Mouse (Mus musculus) heart, embryonic 13.5 days (tissue): ENCODE measurements around the gene Dph5. TPM values are rescaled to one million over a fixed set of nuclear protein-coding genes. Genes with fewer than 3 reads are reported as not detected.

Experiments
- ATAC-seq: fragments of 200-750 bp; cut with Nextera tagmentation; 2 replicates; pipeline ENCODE4 v1.8.0; 2017; ENCODE audit warnings: moderate TSS enrichment; ENCODE audit not compliant: insufficient number of reproducible peaks, low FRiP score, low TSS enrichment; ENCODE audit errors: extremely low read depth
- H3K27ac ChIP-seq: fragments of 300-500 bp; sonication (generic); replicated peaks from 2 replicates; pipeline ENCODE4 v1.5.1; 2015; ENCODE audit warnings: moderate library complexity, mild to moderate bottlenecking, inconsistent platforms
- H3K27me3 ChIP-seq: fragments of 300-500 bp; sonication (generic); replicated peaks from 2 replicates; pipeline ENCODE4 v1.6.1; 2015; ENCODE audit warnings: mild to moderate bottlenecking, inconsistent platforms
- H3K36me3 ChIP-seq: fragments of 300-500 bp; sonication (generic); 2 replicates; pipeline ENCODE4 v1.6.1; 2015; ENCODE audit warnings: mild to moderate bottlenecking, inconsistent platforms
- H3K4me1 ChIP-seq: fragments of 300-500 bp; sonication (generic); 2 replicates; pipeline ENCODE4 v1.6.1; 2015; ENCODE audit warnings: inconsistent platforms
- H3K4me2 ChIP-seq: fragments of 300-500 bp; sonication (generic); 2 replicates; pipeline ENCODE4 v1.6.1; 2015; ENCODE audit warnings: inconsistent platforms, mild to moderate bottlenecking, moderate library complexity
- H3K4me3 ChIP-seq: fragments of 300-500 bp; sonication (generic); 2 replicates; pipeline ENCODE4 v1.5.1; 2015; ENCODE audit warnings: moderate library complexity, mild to moderate bottlenecking, inconsistent platforms
- H3K9ac ChIP-seq: fragments of 300-500 bp; sonication (generic); 2 replicates; pipeline ENCODE4 v1.6.1; 2015; ENCODE audit warnings: inconsistent platforms, mild to moderate bottlenecking, moderate library complexity
- H3K9me3 ChIP-seq: fragments of 300-500 bp; sonication (generic); 2 replicates; pipeline ENCODE4 v1.6.1; 2016; ENCODE audit warnings: inconsistent platforms
- WGBS: fragments of 180-500 bp; shearing (Covaris S2); methylation state at CpG from one replicate; pipeline ENCODE4 v1.1.7; 2015; ENCODE audit warnings: mixed read lengths; 5-methylcytosine and 5-hydroxymethylcytosine counted together
- polyA plus RNA-seq: library from polyadenylated mRNA; unstranded; fragments of >200 nt; fragmentation: Nextera tagmentation; extraction: Ambion mirVana; gene quantifications from 2 replicates; pipeline ENCODE4 v1.2.1, GENCODE M21; 2015

Gene Dph5
- polyA plus RNA-seq, 1 experiment from 2014 or later, result 17.5 TPM

DNA sequence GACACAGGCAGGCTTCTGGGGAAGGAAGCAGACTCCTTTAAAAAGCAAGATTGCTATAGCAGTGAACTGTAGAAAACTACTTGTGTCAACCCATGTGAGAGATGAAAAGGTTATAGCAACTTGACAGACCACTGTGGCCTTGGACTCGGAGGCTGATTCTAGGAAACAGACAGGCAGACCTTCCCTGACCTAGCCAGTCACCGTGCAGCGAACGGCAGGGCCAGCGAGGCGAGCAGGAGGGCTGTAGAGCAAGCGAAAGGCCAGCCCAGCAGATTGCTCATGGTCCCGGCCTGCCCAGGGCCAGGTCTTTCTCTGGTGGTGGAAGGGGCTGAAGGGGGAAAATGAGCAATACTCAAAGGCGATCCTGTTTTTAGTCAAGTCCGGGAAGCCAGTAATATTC, 50.2 kb downstream of the Dph5 start:
- Histone ChIP-seq H3K4me1 (no peaks in the 10 kb centered on the region), H3K4me2 (no peak overlapping the region), H3K9me3 (no peaks in the 10 kb centered on the region), H3K4me3 (no peak overlapping the region), H3K36me3 (peaks cover 47% of the 10 kb centered on the region), H3K27ac (no peak overlapping the region), H3K27me3 (no peaks in the 10 kb centered on the region), H3K9ac (no peak overlapping the region)
- 75% methylated on average over 10 of the region's 10 CpGs for WGBS
- no peak for ATAC-seq

DNA sequence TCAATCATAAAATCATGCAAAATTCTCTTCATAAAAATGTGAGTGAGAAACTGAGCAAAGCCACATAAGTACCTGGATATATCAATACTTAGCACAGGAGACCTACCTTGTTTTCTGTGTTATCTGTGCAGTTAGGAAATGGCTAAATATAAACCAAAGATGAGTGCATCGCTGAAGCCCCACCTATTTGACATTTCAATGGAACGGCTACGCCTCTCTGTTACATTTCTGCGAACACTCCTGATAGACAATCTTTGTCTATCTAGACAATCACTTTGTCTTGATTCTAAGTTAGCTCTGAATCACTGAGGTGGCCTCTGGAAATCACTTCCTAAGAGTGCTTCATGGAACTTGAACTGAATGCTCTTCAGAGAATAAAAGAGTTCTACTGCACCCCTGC, 52.9 kb downstream of the Dph5 start:
- 74% methylated on average over 4 of the region's 4 CpGs for WGBS
- Histone ChIP-seq H3K9ac (no peak overlapping the region), H3K4me3 (no peak overlapping the region), H3K36me3 (peaks cover 64% of the 10 kb centered on the region), H3K9me3 (no peaks in the 10 kb centered on the region), H3K4me1 (no peaks in the 10 kb centered on the region), H3K27ac (no peak overlapping the region), H3K4me2 (no peak overlapping the region), H3K27me3 (no peaks in the 10 kb centered on the region)
- ATAC-seq, result no peak

- Histone ChIP-seq H3K4me1 (no peaks in the 10 kb centered on the region), H3K27ac (no peak overlapping the region), H3K4me3 (no peak overlapping the region), H3K27me3 (no peaks in the 10 kb centered on the region), H3K4me2 (no peak overlapping the region), H3K9me3 (no peaks in the 10 kb centered on the region), H3K9ac (no peak overlapping the region), H3K36me3 (peaks cover 69% of the 10 kb centered on the region)
- no peak for ATAC-seq
- WGBS, result 87% methylated on average over 8 of the region's 8 CpGs
Measured at GRCm38 (mm10) chr3:115941464-115941863, 53.8 kb downstream of the Dph5 start.

- Histone ChIP-seq H3K36me3 (peaks cover 60% of the 10 kb centered on the region), H3K4me1 (no peaks in the 10 kb centered on the region), H3K9me3 (no peaks in the 10 kb centered on the region), H3K9ac (no peak overlapping the region), H3K4me3 (no peak overlapping the region), H3K27me3 (no peaks in the 10 kb centered on the region), H3K27ac (no peak overlapping the region), H3K4me2 (no peak overlapping the region)
- 87% methylated on average over 6 of the region's 6 CpGs for WGBS
- ATAC-seq, result no peak
Measured at GRCm38 (mm10) chr3:115944376-115944775, 56.7 kb downstream of the Dph5 start.

GRCm38 (mm10) chr3:115946272-115946671, 58.6 kb downstream of the Dph5 start:
- 89% methylated on average over 8 of the region's 8 CpGs for WGBS

DNA sequence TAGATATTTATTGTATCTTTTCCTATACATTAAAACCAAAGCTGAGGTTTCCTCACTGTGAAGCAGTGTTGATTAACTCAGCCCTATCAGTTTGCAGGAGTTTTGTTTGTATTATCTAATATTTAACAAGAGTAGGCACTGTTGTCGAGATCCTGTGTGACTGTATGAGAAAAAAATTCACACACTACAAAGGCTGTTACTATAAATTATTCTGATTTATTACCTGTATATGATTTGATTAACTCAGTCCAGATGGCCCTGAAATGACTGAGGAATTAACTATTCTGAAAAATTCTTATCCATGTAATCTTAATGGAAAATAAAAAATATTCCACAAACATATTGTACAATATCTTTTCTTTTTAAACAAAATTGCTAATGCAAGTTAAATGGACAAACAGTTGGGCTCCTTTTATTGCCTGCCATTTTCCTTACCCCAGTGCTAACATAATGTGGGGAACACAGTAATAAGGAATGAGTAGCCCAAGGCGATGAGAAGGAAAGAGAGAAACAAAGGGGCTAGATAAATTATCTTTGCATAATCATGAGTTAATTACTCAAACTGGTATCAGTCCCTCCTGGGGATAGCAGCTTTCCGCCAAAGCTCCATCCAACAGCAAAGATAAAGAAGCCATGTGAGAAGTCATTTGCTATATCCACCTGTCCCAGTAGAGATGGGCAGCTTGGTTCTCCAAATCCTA, 61.7 kb downstream of the Dph5 start:
- Histone ChIP-seq H3K27me3 (no peaks in the 10 kb centered on the region), H3K9me3 (no peaks in the 10 kb centered on the region), H3K9ac (no peak overlapping the region), H3K27ac (no peak overlapping the region), H3K36me3 (peaks cover 64% of the 10 kb centered on the region), H3K4me2 (no peak overlapping the region), H3K4me3 (no peak overlapping the region), H3K4me1 (peaks cover 8% of the 10 kb centered on the region; the same call in 1 of the 2 replicates)
- 75% methylated on average over 3 of the region's 3 CpGs for WGBS
- no peak for ATAC-seq

More at GRCm38 (mm10) chr3:115946272-115946671, 58.6 kb downstream of the Dph5 start:
- peaks cover 67% of the 10 kb centered on the region for H3K36me3 ChIP-seq
- 0 out of 2 replicates have a peak, but pooled peaks cover 1% of the 10 kb centered on the region for H3K4me1 ChIP-seq
- H3K27me3 ChIP-seq, result no peaks in the 10 kb centered on the region
- no peak overlapping the region for H3K27ac ChIP-seq
- H3K4me3 ChIP-seq, result no peak overlapping the region
- no peak for ATAC-seq
- no peak overlapping the region for H3K9ac ChIP-seq
- H3K9me3 ChIP-seq, result no peaks in the 10 kb centered on the region
- no peak overlapping the region for H3K4me2 ChIP-seq

- Histone ChIP-seq H3K27ac (no peak overlapping the region), H3K9ac (no peak overlapping the region), H3K36me3 (peaks cover 59% of the 10 kb centered on the region), H3K4me1 (peaks cover 8% of the 10 kb centered on the region; the same call in 1 of the 2 replicates), H3K9me3 (no peaks in the 10 kb centered on the region), H3K4me2 (no peak overlapping the region), H3K27me3 (no peaks in the 10 kb centered on the region), H3K4me3 (no peak overlapping the region)
- no peak for ATAC-seq
- WGBS, result 81% methylated on average over 6 of the region's 6 CpGs
Measured at GRCm38 (mm10) chr3:115949921-115950877, 62.6 kb downstream of the Dph5 start.

DNA sequence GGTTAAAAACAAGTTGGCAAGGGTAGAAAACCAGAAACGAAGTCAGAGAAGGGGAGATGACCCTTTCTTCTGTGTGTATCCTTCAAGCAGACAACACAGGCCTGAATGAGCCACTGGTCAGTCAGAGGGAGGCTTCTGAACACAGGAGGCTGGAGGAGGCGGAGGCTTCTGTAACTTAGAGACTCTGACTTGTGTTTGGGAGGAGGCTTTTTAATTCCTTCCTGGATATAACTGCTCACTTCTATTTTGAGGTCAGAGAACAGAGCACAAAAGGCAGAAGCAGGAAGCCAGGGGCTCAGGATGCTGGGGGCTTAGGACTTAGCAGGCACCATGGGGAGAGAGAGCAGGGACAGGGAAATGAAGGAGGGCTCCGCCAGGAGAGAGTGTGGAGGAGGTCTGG, 63.6 kb downstream of the Dph5 start:
- no peak for ATAC-seq
- H3K4me3 ChIP-seq, result no peak overlapping the region
- 0 out of 2 replicates have a peak overlapping the region, but pooled peaks have one; percentile 24 for H3K9ac ChIP-seq
- no peak overlapping the region for H3K4me2 ChIP-seq
- H3K27me3 ChIP-seq, result no peaks in the 10 kb centered on the region
- H3K36me3 ChIP-seq, result peaks cover 63% of the 10 kb centered on the region
- 78% methylated on average over 3 of the region's 3 CpGs for WGBS
- H3K4me1 ChIP-seq, result peaks cover 8% of the 10 kb centered on the region; the same call in 1 of the 2 replicates
- H3K27ac ChIP-seq, result no peak overlapping the region
- no peaks in the 10 kb centered on the region for H3K9me3 ChIP-seq

DNA sequence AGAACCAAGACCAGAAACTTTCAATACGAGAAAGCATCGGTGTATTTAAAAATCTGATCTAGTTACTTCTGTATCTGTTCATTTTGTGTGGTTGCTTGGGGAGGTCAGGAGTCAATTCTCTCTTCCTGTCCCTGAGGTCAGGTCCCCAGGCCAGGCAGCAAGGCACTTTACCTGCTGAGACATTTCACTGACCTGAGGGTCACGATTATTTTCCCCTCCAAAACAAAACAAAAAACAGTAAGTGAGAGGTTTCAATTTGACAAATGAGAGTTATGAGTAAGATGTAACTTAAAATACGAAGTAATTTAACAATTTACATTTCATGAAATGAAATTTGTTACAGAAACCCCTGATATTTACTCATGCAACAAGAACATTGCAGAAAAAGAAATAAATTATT, 64.7 kb downstream of the Dph5 start:
- Histone ChIP-seq H3K9ac (no peak overlapping the region), H3K36me3 (peaks cover 65% of the 10 kb centered on the region), H3K27ac (no peak overlapping the region), H3K4me1 (peaks cover 8% of the 10 kb centered on the region; the same call in 1 of the 2 replicates), H3K27me3 (no peaks in the 10 kb centered on the region), H3K9me3 (no peaks in the 10 kb centered on the region), H3K4me2 (no peak overlapping the region), H3K4me3 (no peak overlapping the region)
- no peak for ATAC-seq
- 88% methylated on average over 4 of the region's 4 CpGs for WGBS

GRCm38 (mm10) chr3:115953088-115953487, 65.5 kb downstream of the Dph5 start:
- peaks cover 73% of the 10 kb centered on the region for H3K36me3 ChIP-seq
- H3K27ac ChIP-seq, result no peak overlapping the region
- no peaks in the 10 kb centered on the region for H3K27me3 ChIP-seq
- no peak overlapping the region for H3K4me2 ChIP-seq
- H3K9me3 ChIP-seq, result no peaks in the 10 kb centered on the region
- peaks cover 8% of the 10 kb centered on the region; the same call in 1 of the 2 replicates for H3K4me1 ChIP-seq
- 68% methylated on average over 3 of the region's 3 CpGs for WGBS
- no peak overlapping the region for H3K9ac ChIP-seq
- no peak for ATAC-seq
- H3K4me3 ChIP-seq, result no peak overlapping the region

DNA sequence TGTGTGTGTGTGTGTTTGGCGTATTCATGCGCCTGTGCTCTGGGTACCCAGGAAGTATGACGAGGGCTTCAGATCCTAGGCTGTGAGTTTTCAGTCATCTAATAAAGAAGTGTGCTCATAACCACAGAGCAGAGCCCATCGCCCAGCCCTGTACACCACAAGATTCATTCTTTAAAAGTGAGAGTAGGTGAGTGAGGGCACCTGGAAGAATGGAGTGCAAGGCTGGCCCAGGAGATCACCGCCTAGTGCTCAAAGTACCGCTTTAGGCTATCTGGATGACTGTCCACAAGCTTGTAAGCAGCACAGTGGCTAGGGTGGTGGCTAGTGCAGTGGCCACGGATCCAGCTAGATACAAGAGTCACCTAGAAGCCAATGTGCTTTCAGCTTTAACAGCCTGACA, 69.6 kb downstream of the Dph5 start:
- no peaks in the 10 kb centered on the region for H3K9me3 ChIP-seq
- no peak overlapping the region for H3K9ac ChIP-seq
- H3K4me2 ChIP-seq, result no peak overlapping the region
- WGBS, result 92% methylated on average over 7 of the region's 7 CpGs
- H3K27ac ChIP-seq, result no peak overlapping the region
- H3K27me3 ChIP-seq, result no peaks in the 10 kb centered on the region
- peaks cover 69% of the 10 kb centered on the region for H3K36me3 ChIP-seq
- ATAC-seq, result no peak
- no peak overlapping the region for H3K4me3 ChIP-seq
- peaks cover 6% of the 10 kb centered on the region; the same call in 1 of the 2 replicates for H3K4me1 ChIP-seq
